Mouse (Mus musculus): ENCODE data around the gene Nt5c. TPM values are rescaled to one million over a fixed set of nuclear protein-coding genes. Genes with fewer than 3 reads are reported as not detected.
A peak's percentile ranks its signal among the peaks of the same experiment; 100 is the strongest.

Nt5c gene
- polyA plus RNA-seq, 1 experiment = 43.2 TPM

- Histone ChIP-seq H3K36me3 (ENCODE audit: control insufficient read depth, insufficient read depth, low read length, poor library complexity, severe bottlenecking) (no peaks in the 10 kb centered on the region), H3K27ac (ENCODE audit: insufficient read depth, low read length) (no peak overlapping the region), H3K4me3 (ENCODE audit: low read depth, low read length) (peak overlapping the region; percentile 88), H3K4me1 (ENCODE audit: control insufficient read depth, insufficient read depth, low read length) (peaks cover 3% of the 10 kb centered on the region), H3K27me3 (ENCODE audit: control insufficient read depth, insufficient read depth, low read length, poor library complexity, severe bottlenecking) (no peaks in the 10 kb centered on the region), H3K9me3 (replicated peaks; ENCODE audit: control insufficient read depth, insufficient read depth, low read length, poor library complexity, severe bottlenecking) (no peaks in the 10 kb centered on the region), H3K9ac (ENCODE audit: low read depth, poor library complexity, severe bottlenecking) (peak overlapping the region; percentile 76)
- no peak for TF ChIP-seq EP300 (IDR thresholded peaks at IDR 0.05; ENCODE audit: insufficient read depth, low read depth, low read length)
- TF ChIP-seq POLR2A (IDR thresholded peaks at IDR 0.05; ENCODE audit: insufficient read depth, low read length) = no peak
- no peak for TF ChIP-seq CTCF (IDR thresholded peaks at IDR 0.05; ENCODE audit: low read depth, low read length)
Measured at GRCm38 (mm10) chr11:115475758-115476237, 15.9 kb downstream of the Nt5c start.

DNA sequence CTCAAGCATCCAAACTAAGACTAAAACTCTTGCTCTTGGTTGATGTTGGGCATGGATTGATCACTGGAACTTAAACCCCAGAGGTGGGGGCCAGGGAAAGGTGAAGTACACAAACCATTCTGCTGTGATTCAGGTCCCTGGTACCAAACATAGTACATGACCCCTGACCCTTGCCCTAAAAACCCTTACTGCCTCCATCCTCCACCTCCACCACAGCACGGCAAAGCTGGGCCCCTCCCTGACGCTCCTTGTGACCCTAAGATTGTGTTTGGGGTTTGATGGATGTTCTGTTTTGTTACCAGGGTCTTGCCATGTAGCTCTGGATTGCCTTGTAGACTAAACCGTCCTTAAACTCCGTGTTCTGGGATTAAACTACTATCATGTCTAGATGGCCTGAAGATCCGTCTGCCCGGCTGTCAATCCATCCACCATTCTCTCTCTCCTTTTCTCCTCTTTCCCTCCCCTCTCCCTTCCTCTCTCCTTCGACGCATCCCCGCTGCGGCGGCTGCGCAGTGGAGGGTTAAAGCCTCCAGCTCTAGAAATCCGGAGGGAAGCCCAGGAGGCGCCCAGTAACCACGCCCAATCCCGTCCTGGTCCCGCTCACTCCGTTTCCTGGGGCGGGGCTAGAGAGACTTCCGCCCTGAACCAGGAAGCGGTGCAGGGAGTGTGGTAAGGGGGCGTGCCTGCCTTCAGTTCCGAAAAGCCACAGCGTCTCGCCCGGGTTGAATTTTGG lies 16.5 kb downstream of the Nt5c start, which contains the start of gene Armc7:
Gene Armc7, plus strand, starts transcription at position 643 of the 733 bp plus-strand sequence.
- Histone ChIP-seq H3K4me3 (ENCODE audit: low read depth, low read length) (peak within 1 kb of the TSS; percentile 88), H3K27me3 (ENCODE audit: control insufficient read depth, insufficient read depth, low read length, poor library complexity, severe bottlenecking) (no peaks in the 10 kb centered on the region), H3K4me1 (ENCODE audit: control insufficient read depth, insufficient read depth, low read length) (peaks cover 3% of the 10 kb centered on the region), H3K9ac (ENCODE audit: low read depth, poor library complexity, severe bottlenecking) (peak within 1 kb of the TSS; percentile 76), H3K36me3 (ENCODE audit: control insufficient read depth, insufficient read depth, low read length, poor library complexity, severe bottlenecking) (no peaks in the 10 kb centered on the region), H3K27ac (ENCODE audit: insufficient read depth, low read length) (peak within 1 kb of the TSS; percentile 89), H3K9me3 (replicated peaks; ENCODE audit: control insufficient read depth, insufficient read depth, low read length, poor library complexity, severe bottlenecking) (no peaks in the 10 kb centered on the region)
- TF ChIP-seq CTCF (IDR thresholded peaks at IDR 0.05; ENCODE audit: low read depth, low read length) = no peak
- peak; percentile 38 for TF ChIP-seq POLR2A (IDR thresholded peaks at IDR 0.05; ENCODE audit: insufficient read depth, low read length)
- TF ChIP-seq EP300 (IDR thresholded peaks at IDR 0.05; ENCODE audit: insufficient read depth, low read depth, low read length) = peak; percentile 17; the same call in 1 of the 2 replicates

GRCm38 (mm10) chr11:115473626-115474275 lies 17.9 kb downstream of the Nt5c start:
- Histone ChIP-seq H3K27me3 (ENCODE audit: control insufficient read depth, insufficient read depth, low read length, poor library complexity, severe bottlenecking) (no peaks in the 10 kb centered on the region), H3K4me3 (ENCODE audit: low read depth, low read length) (peak overlapping the region; percentile 45), H3K4me1 (ENCODE audit: control insufficient read depth, insufficient read depth, low read length) (peaks cover 3% of the 10 kb centered on the region)

DNA sequence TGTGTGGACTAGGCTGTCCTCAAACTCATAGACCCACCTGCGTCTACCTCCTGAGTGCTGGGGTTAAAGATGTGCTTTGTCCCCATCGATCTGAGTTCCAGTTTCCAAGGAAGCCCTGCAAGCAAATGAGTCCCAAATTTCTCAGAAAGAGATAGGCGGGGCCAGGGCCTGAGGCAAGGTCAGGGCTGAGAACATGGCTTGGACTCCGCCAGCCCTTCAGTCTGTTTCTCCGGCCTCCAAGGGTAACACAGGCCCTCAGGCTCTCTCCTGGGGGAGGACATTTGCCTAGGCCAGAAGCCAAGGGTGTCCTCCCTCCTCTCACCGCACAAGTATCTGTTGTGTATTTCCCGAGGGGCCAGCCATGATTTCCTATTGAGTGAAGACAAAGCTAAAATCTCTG lies 19.5 kb downstream of the Nt5c start:
- no peaks in the 10 kb centered on the region for H3K36me3 ChIP-seq (ENCODE audit: control insufficient read depth, insufficient read depth, low read length, poor library complexity, severe bottlenecking)
- no peak overlapping the region for H3K4me3 ChIP-seq (ENCODE audit: low read depth, low read length)
- no peak overlapping the region for H3K9ac ChIP-seq (ENCODE audit: low read depth, poor library complexity, severe bottlenecking)
- TF ChIP-seq EP300 (IDR thresholded peaks at IDR 0.05; ENCODE audit: insufficient read depth, low read depth, low read length) (0 out of 2 replicates have a peak, but pooled peaks have one; percentile 41), CTCF (IDR thresholded peaks at IDR 0.05; ENCODE audit: low read depth, low read length) (no peak)
- peaks cover 3% of the 10 kb centered on the region for H3K4me1 ChIP-seq (ENCODE audit: control insufficient read depth, insufficient read depth, low read length)
- 0 out of 2 replicates have a peak overlapping the region, but pooled peaks have one; percentile 10 for H3K27ac ChIP-seq (ENCODE audit: insufficient read depth, low read length)
- no peaks in the 10 kb centered on the region for H3K9me3 ChIP-seq (replicated peaks; ENCODE audit: control insufficient read depth, insufficient read depth, low read length, poor library complexity, severe bottlenecking)
- no peaks in the 10 kb centered on the region for H3K27me3 ChIP-seq (ENCODE audit: control insufficient read depth, insufficient read depth, low read length, poor library complexity, severe bottlenecking)

More at GRCm38 (mm10) chr11:115473626-115474275, 17.9 kb downstream of the Nt5c start:
- Histone ChIP-seq H3K36me3 (ENCODE audit: control insufficient read depth, insufficient read depth, low read length, poor library complexity, severe bottlenecking) (no peaks in the 10 kb centered on the region), H3K9ac (ENCODE audit: low read depth, poor library complexity, severe bottlenecking) (peak overlapping the region; percentile 39; the same call in 1 of the 2 replicates), H3K9me3 (replicated peaks; ENCODE audit: control insufficient read depth, insufficient read depth, low read length, poor library complexity, severe bottlenecking) (no peaks in the 10 kb centered on the region), H3K27ac (ENCODE audit: insufficient read depth, low read length) (peak overlapping the region; percentile 45)
- TF ChIP-seq POLR2A (IDR thresholded peaks at IDR 0.05; ENCODE audit: insufficient read depth, low read length) (no peak), EP300 (IDR thresholded peaks at IDR 0.05; ENCODE audit: insufficient read depth, low read depth, low read length) (0 out of 2 replicates have a peak, but pooled peaks have one; percentile 60), CTCF (IDR thresholded peaks at IDR 0.05; ENCODE audit: low read depth, low read length) (peak; percentile 95)

GRCm38 (mm10) chr11:115467217-115467618 lies 24.4 kb downstream of the Nt5c start:
- Histone ChIP-seq H3K27me3 (ENCODE audit: control insufficient read depth, insufficient read depth, low read length, poor library complexity, severe bottlenecking) (no peaks in the 10 kb centered on the region), H3K4me3 (ENCODE audit: low read depth, low read length) (no peak overlapping the region), H3K4me1 (ENCODE audit: control insufficient read depth, insufficient read depth, low read length) (peaks cover 16% of the 10 kb centered on the region), H3K9me3 (replicated peaks; ENCODE audit: control insufficient read depth, insufficient read depth, low read length, poor library complexity, severe bottlenecking) (no peaks in the 10 kb centered on the region), H3K9ac (ENCODE audit: low read depth, poor library complexity, severe bottlenecking) (no peak overlapping the region), H3K36me3 (ENCODE audit: control insufficient read depth, insufficient read depth, low read length, poor library complexity, severe bottlenecking) (no peaks in the 10 kb centered on the region), H3K27ac (ENCODE audit: insufficient read depth, low read length) (no peak overlapping the region)
- no peak for TF ChIP-seq EP300 (IDR thresholded peaks at IDR 0.05; ENCODE audit: insufficient read depth, low read depth, low read length)
- no peak for TF ChIP-seq CTCF (IDR thresholded peaks at IDR 0.05; ENCODE audit: low read depth, low read length)
- no peak for TF ChIP-seq POLR2A (IDR thresholded peaks at IDR 0.05; ENCODE audit: insufficient read depth, low read length)

All from ES-Bruce4 (cell line).